Mouse (Mus musculus) forebrain, embryonic 13.5 days (tissue): ENCODE measurements at regions not wholly inside any gene's neighbourhood (a gene's known extent, or its start where the extent isn't known, plus 50 kb on each side); places are given as distances from the start of the nearest gene placed in this dataset.
A peak's percentile ranks its signal among the peaks of the same experiment; 100 is the strongest.

Source experiments
- ATAC-seq: fragments of 200-750 bp; cut with Nextera tagmentation; 2 replicates; pipeline ENCODE4 v1.8.0; 2017
- H3K27ac ChIP-seq: fragments of 300-500 bp; sonication (generic); 2 replicates; pipeline ENCODE4 v1.5.1; 2015; ENCODE audit warnings: inconsistent platforms, mild to moderate bottlenecking, moderate library complexity
- H3K27me3 ChIP-seq: fragments of 300-500 bp; sonication (generic); 2 replicates; pipeline ENCODE4 v1.6.1; 2015; ENCODE audit warnings: mild to moderate bottlenecking, inconsistent platforms
- H3K36me3 ChIP-seq: fragments of 300-500 bp; sonication (generic); 2 replicates; pipeline ENCODE4 v1.6.1; 2015; ENCODE audit warnings: mild to moderate bottlenecking, inconsistent platforms; ENCODE audit not compliant: poor library complexity, severe bottlenecking
- H3K4me1 ChIP-seq: fragments of 300-500 bp; sonication (generic); 2 replicates; pipeline ENCODE4 v1.6.1; 2015; ENCODE audit warnings: inconsistent platforms
- H3K4me2 ChIP-seq: fragments of 300-500 bp; sonication (generic); 2 replicates; pipeline ENCODE4 v1.6.1; 2015; ENCODE audit warnings: inconsistent platforms, mild to moderate bottlenecking, moderate library complexity
- H3K4me3 ChIP-seq: fragments of 300-500 bp; sonication (generic); 2 replicates; pipeline ENCODE4 v1.5.1; 2015; ENCODE audit warnings: mild to moderate bottlenecking, inconsistent platforms
- H3K9ac ChIP-seq: fragments of 300-500 bp; sonication (generic); 2 replicates; pipeline ENCODE4 v1.6.1; 2015; ENCODE audit warnings: mild to moderate bottlenecking, inconsistent platforms
- H3K9me3 ChIP-seq: fragments of 300-500 bp; sonication (generic); replicated peaks from 2 replicates; pipeline ENCODE4 v1.6.1; 2016; ENCODE audit warnings: inconsistent platforms
- WGBS: fragments of 180-500 bp; shearing (Covaris S2); methylation state at CpG from one replicate; pipeline ENCODE4 v1.1.7; 2015; 5-methylcytosine and 5-hydroxymethylcytosine counted together

DNA sequence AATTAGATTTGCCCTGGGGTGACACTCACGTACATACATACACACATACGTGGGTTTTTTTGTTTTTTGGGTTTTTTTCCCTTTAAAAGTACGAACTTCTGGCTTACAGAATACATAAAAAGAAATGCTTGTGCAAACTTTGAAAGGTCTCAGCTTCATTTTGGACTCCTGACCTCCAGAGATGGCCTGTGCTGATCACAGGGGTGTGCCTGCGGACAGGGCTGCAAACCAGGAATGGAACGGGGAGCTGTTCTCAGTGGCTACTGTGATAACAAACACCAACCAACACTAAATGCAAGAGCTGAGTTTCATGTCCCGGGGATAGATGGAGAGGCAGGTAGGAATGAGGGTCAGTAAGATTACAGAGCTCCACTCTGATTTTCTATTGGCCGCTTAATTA is 134.3 kb upstream of the Man2a1 start:
- H3K4me1 ChIP-seq: 0 out of 2 replicates have a peak, but pooled peaks cover 9% of the 10 kb centered on the region
- H3K27me3 ChIP-seq: no peaks in the 10 kb centered on the region
- H3K9ac ChIP-seq: no peak overlapping the region
- no peaks in the 10 kb centered on the region for H3K9me3 ChIP-seq
- H3K36me3 ChIP-seq: no peaks in the 10 kb centered on the region
- no peak for ATAC-seq
- H3K4me3 ChIP-seq: no peak overlapping the region
- 90% methylated on average over 7 of the region's 7 CpGs for WGBS
- H3K4me2 ChIP-seq: no peak overlapping the region
- no peak overlapping the region for H3K27ac ChIP-seq

DNA sequence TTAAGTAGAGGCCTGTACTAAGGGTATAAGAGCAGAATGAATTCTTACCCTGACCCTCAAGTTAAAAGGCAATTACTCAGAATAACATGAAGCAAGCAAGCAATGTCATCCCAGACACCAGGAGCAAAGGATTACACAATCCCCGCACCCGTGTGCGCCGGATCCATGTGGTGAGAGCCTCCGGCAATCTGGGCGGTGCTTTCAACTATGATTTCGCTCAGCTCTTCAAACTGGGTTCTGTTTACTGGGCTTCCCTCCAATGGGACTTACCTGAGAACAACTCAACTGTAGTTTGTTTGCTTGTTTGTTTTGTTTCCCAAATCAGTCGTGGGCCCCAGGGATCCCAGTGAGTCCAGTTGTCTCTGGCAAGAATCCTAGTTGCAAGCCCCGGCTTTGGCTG is 133.8 kb upstream of the Man2a1 start:
- Histone ChIP-seq H3K27me3 (no peaks in the 10 kb centered on the region), H3K27ac (no peak overlapping the region), H3K4me1 (0 out of 2 replicates have a peak, but pooled peaks cover 9% of the 10 kb centered on the region), H3K9me3 (no peaks in the 10 kb centered on the region), H3K4me2 (no peak overlapping the region), H3K4me3 (no peak overlapping the region), H3K9ac (no peak overlapping the region), H3K36me3 (no peaks in the 10 kb centered on the region)
- WGBS: 76% methylated on average over 9 of the region's 9 CpGs
- no peak for ATAC-seq

GRCm38 (mm10) chr17:64467297-64467696 is 133.2 kb upstream of the Man2a1 start:
- no peaks in the 10 kb centered on the region for H3K27me3 ChIP-seq
- no peak overlapping the region for H3K4me3 ChIP-seq
- no peak for ATAC-seq
- no peak overlapping the region for H3K9ac ChIP-seq
- WGBS: 38% methylated on average over 12 of the region's 12 CpGs
- no peak overlapping the region for H3K27ac ChIP-seq
- H3K4me2 ChIP-seq: no peak overlapping the region
- no peaks in the 10 kb centered on the region for H3K9me3 ChIP-seq
- 0 out of 2 replicates have a peak, but pooled peaks cover 9% of the 10 kb centered on the region for H3K4me1 ChIP-seq
- H3K36me3 ChIP-seq: no peaks in the 10 kb centered on the region

DNA sequence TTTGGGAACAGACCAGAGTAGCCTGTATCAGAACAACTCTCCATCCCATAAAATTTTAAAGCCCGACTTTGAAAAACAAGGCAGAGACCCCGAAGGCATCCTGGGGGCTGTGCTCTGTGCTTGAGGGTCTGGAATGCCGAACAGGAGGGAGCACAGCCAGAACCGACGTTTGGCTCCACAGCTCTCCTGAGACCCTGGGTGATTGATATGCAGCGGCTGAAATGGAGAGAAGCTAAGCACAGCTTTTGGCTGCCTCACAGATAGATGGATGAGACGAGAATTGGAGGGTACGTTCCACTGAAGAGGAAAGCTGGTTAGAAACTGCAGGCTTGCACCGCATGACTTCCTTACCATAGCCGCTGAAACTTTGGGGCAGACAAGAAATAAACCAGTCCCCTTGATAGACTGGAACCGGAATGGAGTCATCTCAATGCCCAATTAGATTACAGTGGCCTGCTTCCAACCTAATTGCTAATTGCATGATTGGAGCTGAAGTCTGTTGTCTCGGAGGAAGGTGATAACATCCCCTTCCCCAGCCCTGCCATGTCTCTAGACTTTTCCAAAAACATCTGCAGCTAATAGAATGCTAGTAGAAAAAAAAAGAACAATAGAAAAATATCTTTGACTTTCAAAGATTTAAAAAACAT is 130.7 kb upstream of the Man2a1 start:
- Histone ChIP-seq H3K9me3 (no peaks in the 10 kb centered on the region), H3K27me3 (no peaks in the 10 kb centered on the region), H3K4me1 (0 out of 2 replicates have a peak, but pooled peaks cover 9% of the 10 kb centered on the region), H3K27ac (no peak overlapping the region), H3K9ac (no peak overlapping the region), H3K4me2 (no peak overlapping the region), H3K4me3 (no peak overlapping the region), H3K36me3 (no peaks in the 10 kb centered on the region)
- WGBS: 49% methylated on average over 12 of the region's 12 CpGs
- ATAC-seq: no peak

- Histone ChIP-seq H3K27me3 (no peaks in the 10 kb centered on the region), H3K4me2 (no peak overlapping the region), H3K27ac (no peak overlapping the region), H3K9me3 (no peaks in the 10 kb centered on the region), H3K9ac (no peak overlapping the region), H3K4me1 (peaks cover 16% of the 10 kb centered on the region), H3K4me3 (no peak overlapping the region), H3K36me3 (no peaks in the 10 kb centered on the region)
- WGBS: 11% methylated on average over 1 of the region's 1 CpGs
- ATAC-seq: peak; percentile 62; the same call in 1 of the 2 replicates
Observed at GRCm38 (mm10) chr17:64480607-64481038, 119.9 kb upstream of the Man2a1 start.

DNA sequence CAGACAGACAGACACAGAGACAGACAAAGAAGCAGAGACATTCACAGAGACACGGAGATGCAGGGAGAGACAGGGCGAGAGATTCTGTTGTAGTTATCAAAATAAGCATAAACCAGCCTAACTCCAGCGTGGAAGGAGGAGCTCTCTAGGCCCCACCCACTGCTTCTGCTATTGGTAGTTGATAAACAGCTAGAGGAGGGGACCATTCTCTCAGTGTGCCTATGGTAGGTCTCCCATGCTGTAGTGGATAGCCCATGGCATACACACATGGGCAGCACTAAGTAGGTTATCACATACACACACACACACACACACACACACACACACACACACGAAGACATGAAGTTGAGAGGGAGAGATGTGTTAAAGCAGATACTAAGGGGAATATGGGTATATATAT is 115.7 kb upstream of the Man2a1 start:
- Histone ChIP-seq H3K9me3 (no peaks in the 10 kb centered on the region), H3K4me1 (peaks cover 18% of the 10 kb centered on the region), H3K4me3 (no peak overlapping the region), H3K36me3 (no peaks in the 10 kb centered on the region), H3K9ac (no peak overlapping the region), H3K27me3 (no peaks in the 10 kb centered on the region), H3K4me2 (no peak overlapping the region), H3K27ac (no peak overlapping the region)
- 83% methylated on average over 4 of the region's 4 CpGs for WGBS
- no peak for ATAC-seq

DNA sequence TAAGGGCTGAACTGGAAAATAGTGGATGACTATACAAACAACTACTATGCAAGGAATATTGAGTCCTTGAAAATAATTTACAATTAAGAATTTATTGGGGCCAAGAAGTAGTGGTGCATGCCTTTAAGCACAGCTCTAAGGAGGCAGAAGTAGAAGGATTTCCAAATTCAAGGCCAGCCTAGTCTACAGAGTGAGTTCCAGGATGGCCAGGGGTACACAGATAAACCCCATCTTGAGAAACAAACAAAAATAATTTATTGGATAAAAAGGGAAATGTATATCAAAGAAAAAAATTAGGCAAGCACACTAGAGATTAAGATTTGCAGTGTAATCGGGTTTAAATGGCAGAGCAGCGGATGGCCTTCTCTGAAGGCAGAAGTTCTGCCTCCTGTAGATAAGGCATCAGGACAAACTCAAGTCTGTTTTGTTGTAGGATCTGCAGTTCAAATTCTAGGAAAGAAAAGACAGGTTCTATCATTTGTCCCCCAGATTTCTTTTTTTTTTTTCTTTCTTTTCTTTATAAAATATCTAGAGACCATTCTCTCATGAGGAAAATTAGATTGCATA is 110.7 kb upstream of the Man2a1 start:
- no peak overlapping the region for H3K4me3 ChIP-seq
- no peak overlapping the region for H3K27ac ChIP-seq
- 93% methylated on average over 2 of the region's 2 CpGs for WGBS
- H3K9ac ChIP-seq: no peak overlapping the region
- peaks cover 2% of the 10 kb centered on the region; the same call in 1 of the 2 replicates for H3K4me1 ChIP-seq
- no peaks in the 10 kb centered on the region for H3K27me3 ChIP-seq
- no peaks in the 10 kb centered on the region for H3K9me3 ChIP-seq
- H3K4me2 ChIP-seq: no peak overlapping the region
- ATAC-seq: no peak
- no peaks in the 10 kb centered on the region for H3K36me3 ChIP-seq

- Histone ChIP-seq H3K4me3 (no peak overlapping the region), H3K4me2 (no peak overlapping the region), H3K4me1 (peaks cover 2% of the 10 kb centered on the region; the same call in 1 of the 2 replicates), H3K9me3 (no peaks in the 10 kb centered on the region), H3K27ac (no peak overlapping the region), H3K27me3 (no peaks in the 10 kb centered on the region), H3K9ac (no peak overlapping the region), H3K36me3 (no peaks in the 10 kb centered on the region)
- 52% methylated on average over 7 of the region's 7 CpGs for WGBS
- ATAC-seq: peak; percentile 72; the same call in 1 of the 2 replicates
Observed at GRCm38 (mm10) chr17:64490664-64491063, 109.9 kb upstream of the Man2a1 start.

- Histone ChIP-seq H3K27ac (no peak overlapping the region), H3K36me3 (no peaks in the 10 kb centered on the region), H3K4me1 (peaks cover 2% of the 10 kb centered on the region; the same call in 1 of the 2 replicates), H3K27me3 (no peaks in the 10 kb centered on the region), H3K9ac (no peak overlapping the region), H3K9me3 (no peaks in the 10 kb centered on the region), H3K4me2 (no peak overlapping the region), H3K4me3 (no peak overlapping the region)
- no peak for ATAC-seq
- 66% methylated on average over 9 of the region's 10 CpGs for WGBS
Observed at GRCm38 (mm10) chr17:64491922-64492353, 108.6 kb upstream of the Man2a1 start.

- no peak for ATAC-seq
- 60% methylated on average over 7 of the region's 9 CpGs for WGBS
- Histone ChIP-seq H3K27me3 (no peaks in the 10 kb centered on the region), H3K36me3 (no peaks in the 10 kb centered on the region), H3K4me1 (peaks cover 2% of the 10 kb centered on the region; the same call in 1 of the 2 replicates), H3K9me3 (no peaks in the 10 kb centered on the region), H3K4me2 (no peak overlapping the region), H3K27ac (no peak overlapping the region), H3K4me3 (no peak overlapping the region), H3K9ac (no peak overlapping the region)
Observed at GRCm38 (mm10) chr17:64492614-64493269, 107.8 kb upstream of the Man2a1 start.

GRCm38 (mm10) chr17:64499281-64499997 is 101.1 kb upstream of the Man2a1 start:
- no peaks in the 10 kb centered on the region for H3K9me3 ChIP-seq
- H3K27ac ChIP-seq: no peak overlapping the region
- H3K36me3 ChIP-seq: no peaks in the 10 kb centered on the region
- H3K4me2 ChIP-seq: no peak overlapping the region
- H3K4me1 ChIP-seq: no peaks in the 10 kb centered on the region
- WGBS: 59% methylated on average over 15 of the region's 15 CpGs
- ATAC-seq: 0 out of 2 replicates have a peak, but pooled peaks have one; percentile 50
- no peaks in the 10 kb centered on the region for H3K27me3 ChIP-seq
- H3K4me3 ChIP-seq: no peak overlapping the region
- no peak overlapping the region for H3K9ac ChIP-seq

GRCm38 (mm10) chr17:64502376-64502775 is 98.2 kb upstream of the Man2a1 start:
- 95% methylated on average over 2 of the region's 2 CpGs for WGBS
- Histone ChIP-seq H3K4me1 (no peaks in the 10 kb centered on the region), H3K4me2 (no peak overlapping the region), H3K27me3 (no peaks in the 10 kb centered on the region), H3K4me3 (no peak overlapping the region), H3K9me3 (no peaks in the 10 kb centered on the region), H3K9ac (no peak overlapping the region), H3K27ac (no peak overlapping the region), H3K36me3 (no peaks in the 10 kb centered on the region)
- no peak for ATAC-seq
